Mouse (Mus musculus): ENCODE results near the gene Zbtb7a. TPM values are rescaled to one million over a fixed set of nuclear protein-coding genes. Genes with fewer than 3 reads are reported as not detected.

The Zbtb7a gene
- polyA plus RNA-seq, 1 experiment from 2014 or later = 15.3 TPM

- Histone ChIP-seq H3K4me3 (no peak overlapping the region), H3K9me3 (no peaks in the 10 kb centered on the region), H3K4me1 (replicated peaks) (no peaks in the 10 kb centered on the region), H3K4me2 (no peak overlapping the region), H3K36me3 (peaks cover 56% of the 10 kb centered on the region), H3K27me3 (no peaks in the 10 kb centered on the region), H3K9ac (no peak overlapping the region), H3K27ac (replicated peaks) (no peak overlapping the region)
- WGBS = 94% methylated on average over 2 of the region's 2 CpGs
- ATAC-seq (ENCODE audit: low FRiP score, low read depth) = no peak
These were observed 12.1 kb upstream of the Zbtb7a start for GRCm38 (mm10) chr10:81122889-81123288.

GRCm38 (mm10) chr10:81123500-81123899 lies 11.5 kb upstream of the Zbtb7a start:
- 84% methylated on average over 11 of the region's 11 CpGs for WGBS
- Histone ChIP-seq H3K36me3 (peaks cover 52% of the 10 kb centered on the region), H3K4me1 (replicated peaks) (peaks cover 1% of the 10 kb centered on the region; the same call in 1 of the 2 replicates), H3K4me2 (no peak overlapping the region), H3K9me3 (no peaks in the 10 kb centered on the region), H3K4me3 (no peak overlapping the region), H3K9ac (no peak overlapping the region), H3K27me3 (peaks cover 3% of the 10 kb centered on the region; the same call in 1 of the 2 replicates), H3K27ac (replicated peaks) (no peak overlapping the region)
- ATAC-seq (ENCODE audit: low FRiP score, low read depth) = no peak

- peaks cover 46% of the 10 kb centered on the region for H3K27me3 ChIP-seq
- H3K36me3 ChIP-seq = no peaks in the 10 kb centered on the region
- H3K4me3 ChIP-seq = peak overlapping the region; percentile 96; the same call in 1 of the 2 replicates
- H3K4me1 ChIP-seq (replicated peaks) = peaks cover 31% of the 10 kb centered on the region
- H3K9ac ChIP-seq = no peak overlapping the region
- H3K27ac ChIP-seq (replicated peaks) = no peak overlapping the region
- no peaks in the 10 kb centered on the region for H3K9me3 ChIP-seq
- no peak overlapping the region for H3K4me2 ChIP-seq
- no peak for ATAC-seq (ENCODE audit: low FRiP score, low read depth)
- WGBS = 3% methylated on average over 16 of the region's 16 CpGs
These were observed 836 bp upstream of the Zbtb7a start for GRCm38 (mm10) chr10:81134181-81134587.

GRCm38 (mm10) chr10:81135831-81136705 lies 1.0 kb downstream of the Zbtb7a start:
- peak overlapping the region; percentile 97 for H3K4me2 ChIP-seq

GRCm38 (mm10) chr10:81136706-81137231 lies 1.7 kb downstream of the Zbtb7a start:
- Histone ChIP-seq H3K4me3 (peak overlapping the region; percentile 96), H3K9me3 (no peaks in the 10 kb centered on the region), H3K4me2 (peak overlapping the region; percentile 97), H3K36me3 (no peaks in the 10 kb centered on the region), H3K4me1 (replicated peaks) (peaks cover 51% of the 10 kb centered on the region), H3K27me3 (peaks cover 30% of the 10 kb centered on the region), H3K27ac (replicated peaks) (peak overlapping the region; percentile 98), H3K9ac (peak overlapping the region; percentile 96)
- ATAC-seq (ENCODE audit: low FRiP score, low read depth) = peak; percentile 44
- WGBS = under 1% methylated on average over 40 of the region's 50 CpGs

More at GRCm38 (mm10) chr10:81135831-81136705, 1.0 kb downstream of the Zbtb7a start:
- H3K9ac ChIP-seq = peak overlapping the region; percentile 96
- H3K27me3 ChIP-seq = peaks cover 32% of the 10 kb centered on the region
- H3K4me3 ChIP-seq = peak overlapping the region; percentile 96
- under 1% methylated on average over 67 of the region's 86 CpGs for WGBS
- H3K36me3 ChIP-seq = no peaks in the 10 kb centered on the region
- peaks cover 44% of the 10 kb centered on the region for H3K4me1 ChIP-seq (replicated peaks)
- H3K9me3 ChIP-seq = no peaks in the 10 kb centered on the region
- H3K27ac ChIP-seq (replicated peaks) = peak overlapping the region; percentile 98
- peak; percentile 7; the same call in 1 of the 2 replicates for ATAC-seq (ENCODE audit: low FRiP score, low read depth)

- H3K9me3 ChIP-seq = no peaks in the 10 kb centered on the region
- H3K9ac ChIP-seq = peak overlapping the region; percentile 85
- H3K4me3 ChIP-seq = peak overlapping the region; percentile 96
- WGBS = 1% methylated on average over 68 of the region's 89 CpGs
- H3K27me3 ChIP-seq = peaks cover 30% of the 10 kb centered on the region
- no peaks in the 10 kb centered on the region for H3K36me3 ChIP-seq
- peak overlapping the region; percentile 98 for H3K27ac ChIP-seq (replicated peaks)
- H3K4me2 ChIP-seq = peak overlapping the region; percentile 97
- H3K4me1 ChIP-seq (replicated peaks) = peaks cover 58% of the 10 kb centered on the region
- ATAC-seq (ENCODE audit: low FRiP score, low read depth) = peak; percentile 92
These were observed 2.5 kb downstream of the Zbtb7a start for GRCm38 (mm10) chr10:81137252-81138130.

- H3K36me3 ChIP-seq = no peaks in the 10 kb centered on the region
- peak overlapping the region; percentile 84 for H3K27ac ChIP-seq (replicated peaks)
- WGBS = under 1% methylated on average over 23 of the region's 24 CpGs
- peak overlapping the region; percentile 96 for H3K4me3 ChIP-seq
- peak overlapping the region; percentile 85 for H3K9ac ChIP-seq
- H3K4me1 ChIP-seq (replicated peaks) = peaks cover 64% of the 10 kb centered on the region
- H3K4me2 ChIP-seq = peak overlapping the region; percentile 97
- peaks cover 24% of the 10 kb centered on the region for H3K27me3 ChIP-seq
- no peak for ATAC-seq (ENCODE audit: low FRiP score, low read depth)
- no peaks in the 10 kb centered on the region for H3K9me3 ChIP-seq
These were observed 3.2 kb downstream of the Zbtb7a start for GRCm38 (mm10) chr10:81138131-81138782.

- 64% methylated on average over 11 of the region's 11 CpGs for WGBS
- Histone ChIP-seq H3K27ac (replicated peaks) (peak overlapping the region; percentile 84; the same call in 1 of the 2 replicates), H3K4me1 (replicated peaks) (peaks cover 64% of the 10 kb centered on the region), H3K9me3 (no peaks in the 10 kb centered on the region), H3K9ac (peak overlapping the region; percentile 85), H3K4me2 (peak overlapping the region; percentile 97), H3K36me3 (peaks cover 5% of the 10 kb centered on the region), H3K27me3 (peaks cover 17% of the 10 kb centered on the region), H3K4me3 (peak overlapping the region; percentile 96)
- ATAC-seq (ENCODE audit: low FRiP score, low read depth) = no peak
These were observed 4.0 kb downstream of the Zbtb7a start for GRCm38 (mm10) chr10:81138821-81139528.

- Histone ChIP-seq H3K4me3 (peak overlapping the region; percentile 96; the same call in 1 of the 2 replicates), H3K4me1 (replicated peaks) (peaks cover 64% of the 10 kb centered on the region), H3K9ac (peak overlapping the region; percentile 4; the same call in 1 of the 2 replicates), H3K27me3 (peaks cover 12% of the 10 kb centered on the region), H3K4me2 (peak overlapping the region; percentile 97), H3K36me3 (peaks cover 10% of the 10 kb centered on the region), H3K9me3 (no peaks in the 10 kb centered on the region), H3K27ac (replicated peaks) (no peak overlapping the region)
- ATAC-seq (ENCODE audit: low FRiP score, low read depth) = no peak
- WGBS = 68% methylated on average over 4 of the region's 4 CpGs
These were observed 4.5 kb downstream of the Zbtb7a start for GRCm38 (mm10) chr10:81139529-81139846.

GRCm38 (mm10) chr10:81140005-81140404 lies 5.0 kb downstream of the Zbtb7a start:
- peak overlapping the region; percentile 10; the same call in 1 of the 2 replicates for H3K4me3 ChIP-seq
- peak overlapping the region; percentile 4; the same call in 1 of the 2 replicates for H3K9ac ChIP-seq
- H3K36me3 ChIP-seq = peaks cover 15% of the 10 kb centered on the region
- H3K27ac ChIP-seq (replicated peaks) = no peak overlapping the region; the same call in 1 of the 2 replicates
- 68% methylated on average over 8 of the region's 8 CpGs for WGBS
- no peak for ATAC-seq (ENCODE audit: low FRiP score, low read depth)
- no peaks in the 10 kb centered on the region for H3K9me3 ChIP-seq
- H3K4me1 ChIP-seq (replicated peaks) = peaks cover 61% of the 10 kb centered on the region
- H3K4me2 ChIP-seq = peak overlapping the region; percentile 97
- H3K27me3 ChIP-seq = peaks cover 7% of the 10 kb centered on the region; the same call in 1 of the 2 replicates

Data from hindbrain, embryonic 15.5 days (tissue).